Mouse (Mus musculus) megakaryocyte-erythroid progenitor cell, adult 5 weeks (primary cell): ENCODE measurements around the gene Fus. TPM values are rescaled to one million over a fixed set of nuclear protein-coding genes. Genes with fewer than 3 reads are reported as not detected.

Experiments
- polyA plus RNA-seq: library from polyadenylated mRNA; stranded (reverse); fragments of >175 nt; gene quantifications from 2 replicates; pipeline ENCODE4 v1.2.3, GENCODE M21; 2012

Fus gene
- 438 and 762 TPM in 2 replicates for polyA plus RNA-seq

GRCm38 (mm10) chr7:127967004-127967921 is at the start of gene Fus:
Fus (plus strand) TSS chr7:127967457.

DNA sequence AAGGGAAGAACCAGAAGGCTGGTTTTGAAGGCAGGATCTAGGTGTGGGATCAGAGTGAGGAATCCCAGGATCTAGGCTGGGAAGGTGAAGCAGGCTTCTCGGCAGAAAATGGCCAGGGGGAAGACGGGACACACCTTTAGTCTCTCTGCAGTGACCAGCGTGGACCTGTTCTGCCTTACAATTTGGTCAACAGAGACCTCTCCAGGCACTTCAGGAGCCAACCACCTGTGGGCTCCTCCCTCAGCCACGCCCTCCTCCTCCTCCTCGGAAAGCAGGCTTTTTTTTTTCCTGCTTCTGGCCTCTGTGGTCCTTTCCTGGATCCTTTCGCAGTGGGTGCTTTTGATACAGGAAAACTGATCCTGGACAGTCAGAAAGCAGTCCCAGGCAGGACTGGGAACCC is 37.3 kb upstream of the Fus start, which contains the start of gene Prss8:
Gene Prss8, minus strand, starts transcription at position 182 of the 400 bp plus-strand sequence.

GRCm38 (mm10) chr7:127946470-127947023 is 20.7 kb upstream of the Fus start, which contains the start of gene Prss36:
Prss36 (minus strand) TSS chr7:127946725.

GRCm38 (mm10) chr7:127993341-127993977 is 26.2 kb downstream of the Fus start, which contains the start of gene Pycard:
Pycard (minus strand) TSS chr7:127993867.

GRCm38 (mm10) chr7:128003688-128004087 is 36.4 kb downstream of the Fus start, which contains the start of gene Trim72:
Trim72 (plus strand) TSS chr7:128003949.

Other genes with a start within 250 kb of the Fus start
- not detected in 2 replicates for gene Ctf2, start 235.3 kb upstream of the Fus start, polyA plus RNA-seq
- 85.5 and 100 TPM in 2 replicates for gene Fbxl19, start 222.9 kb upstream of the Fus start, polyA plus RNA-seq
- gene Orai3, start 197.6 kb upstream of the Fus start, polyA plus RNA-seq = 31.0 and 41.1 TPM in 2 replicates
- 84.7 and 110 TPM in 2 replicates for gene Setd1a, start 190.8 kb upstream of the Fus start, polyA plus RNA-seq
- 9.3 and 20.1 TPM in 2 replicates for gene Gm49388, start 181.8 kb upstream of the Fus start, polyA plus RNA-seq
- 21.4 and 28.9 TPM in 2 replicates for gene Hsd3b7, start 166.9 kb upstream of the Fus start, polyA plus RNA-seq
- gene Stx4a, start 143.2 kb upstream of the Fus start, polyA plus RNA-seq = 83.0 and 121 TPM in 2 replicates
- gene Stx1b, start 142.9 kb upstream of the Fus start, polyA plus RNA-seq = 0.48 and 0.63 TPM in 2 replicates
- 26.8 and 27.4 TPM in 2 replicates for gene Zfp646, start 91.2 kb upstream of the Fus start, polyA plus RNA-seq
- gene Zfp668, start 90.6 kb upstream of the Fus start, polyA plus RNA-seq = 31.0 and 36.1 TPM in 2 replicates
- gene Prss53, start 76.5 kb upstream of the Fus start, polyA plus RNA-seq = 1.1 and 1.2 TPM in 2 replicates
- gene Gm21974, start 72.0 kb upstream of the Fus start, polyA plus RNA-seq = not detected in 2 replicates
- 27.6 and 36.5 TPM in 2 replicates for gene Vkorc1, start 71.8 kb upstream of the Fus start, polyA plus RNA-seq
- 187 and 224 TPM in 2 replicates for gene Bckdk, start 63.4 kb upstream of the Fus start, polyA plus RNA-seq
- 5.7 and 7.0 TPM in 2 replicates for gene Kat8, start 54.9 kb upstream of the Fus start, polyA plus RNA-seq
- 0.06 TPM in 1 of 2 replicates, not detected in the other for gene Prss8, start 37.4 kb upstream of the Fus start, polyA plus RNA-seq
- gene Prss36, start 20.7 kb upstream of the Fus start, polyA plus RNA-seq = 6.6 and 6.7 TPM in 2 replicates
- 17.0 and 20.0 TPM in 2 replicates for gene Pycard, start 26.4 kb downstream of the Fus start, polyA plus RNA-seq
- 0.13 and 1.0 TPM in 2 replicates for gene Trim72, start 36.5 kb downstream of the Fus start, polyA plus RNA-seq
- 11.0 and 16.3 TPM in 2 replicates for gene Itgam, start 95.2 kb downstream of the Fus start, polyA plus RNA-seq
- 0.93 TPM in 1 of 2 replicates, not detected in the other for gene Gm49368, start 95.2 kb downstream of the Fus start, polyA plus RNA-seq
- gene Itgax, start 162.1 kb downstream of the Fus start, polyA plus RNA-seq = 1.9 and 2.5 TPM in 2 replicates
- 0.31 TPM in 2 replicates for gene Itgad, start 186.9 kb downstream of the Fus start, polyA plus RNA-seq
- gene Cox6a2, start 238.9 kb downstream of the Fus start, polyA plus RNA-seq = 8.9 and 12.8 TPM in 2 replicates